Mouse (Mus musculus): ENCODE results near the gene Gm20388.
A peak's percentile ranks its signal among the peaks of the same experiment; 100 is the strongest.

Gm20388 gene

DNA sequence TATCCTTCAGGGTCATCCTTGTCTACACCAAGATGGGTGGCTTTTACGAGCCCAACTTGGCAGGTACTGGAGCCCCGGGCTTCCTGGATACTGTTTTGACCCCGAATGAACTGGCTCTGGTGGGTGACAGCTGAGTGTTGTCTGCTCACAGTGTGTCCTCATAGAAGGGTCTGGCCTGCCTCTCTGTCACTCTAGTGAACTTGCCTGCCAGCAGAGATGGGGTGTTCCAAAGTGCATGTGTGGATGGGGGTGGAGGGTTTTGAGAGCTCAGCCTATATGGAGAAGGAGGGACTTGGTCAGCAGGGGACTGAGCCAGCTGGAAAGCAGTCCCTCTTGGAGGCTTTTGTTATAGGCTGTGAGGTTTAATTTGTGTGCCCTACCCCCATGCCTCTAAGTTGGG, 291.9 kb downstream of the Gm20388 start:
- no peak for DNase-seq (ENCODE audit: low spot score)

DNA sequence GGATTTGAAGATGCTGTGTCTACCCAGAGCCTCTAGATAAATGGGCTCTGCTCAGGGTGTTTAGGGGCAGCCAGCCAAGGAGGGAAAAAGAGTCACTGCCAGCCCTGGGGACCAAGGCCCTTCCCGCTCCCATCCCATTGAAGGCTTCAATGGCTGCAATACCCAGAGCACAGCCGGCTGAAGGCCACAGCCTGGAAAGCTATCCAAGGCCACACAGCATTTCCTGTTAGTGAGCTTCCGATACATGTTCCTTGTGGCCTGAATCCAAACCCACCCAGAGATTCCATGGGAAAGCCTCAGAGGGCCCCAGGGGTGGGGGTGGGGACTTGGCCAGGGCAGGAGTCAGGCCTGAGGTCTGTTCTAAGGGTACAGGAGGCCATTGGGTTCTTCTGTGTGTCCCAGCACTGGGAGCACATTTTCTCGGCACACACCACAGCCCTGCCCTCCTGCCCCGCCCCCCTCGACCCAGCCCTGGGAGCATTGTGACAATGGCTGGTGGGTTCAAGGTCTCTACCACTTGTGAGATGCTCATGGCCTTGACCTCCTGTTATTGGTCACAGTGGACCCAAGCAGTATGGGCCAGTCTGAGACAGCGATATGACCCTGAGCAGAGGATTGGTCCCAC, 294.2 kb downstream of the Gm20388 start:
- no peak for DNase-seq (ENCODE audit: low spot score)

DNA sequence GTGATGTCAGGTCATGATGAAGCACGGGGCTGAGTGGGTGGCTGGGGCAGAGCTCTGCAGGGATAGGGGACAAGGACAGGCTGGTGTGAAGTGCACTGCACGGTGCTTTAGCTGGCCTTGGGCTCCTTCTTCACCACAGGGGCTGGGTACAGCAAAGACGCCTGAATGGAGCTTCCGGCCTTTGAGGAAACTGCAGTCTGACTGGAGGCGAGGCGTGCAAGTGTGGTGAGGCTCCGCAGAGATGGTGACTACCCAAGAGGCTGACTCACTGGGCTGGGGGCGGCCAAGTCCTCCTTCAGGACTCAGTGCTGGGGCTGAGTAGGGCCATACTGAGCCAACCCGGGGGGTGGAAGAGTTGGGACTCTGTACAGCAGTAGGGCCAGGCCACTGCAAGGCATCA, 295.3 kb downstream of the Gm20388 start:
- DNase-seq (ENCODE audit: low spot score), result no peak

DNA sequence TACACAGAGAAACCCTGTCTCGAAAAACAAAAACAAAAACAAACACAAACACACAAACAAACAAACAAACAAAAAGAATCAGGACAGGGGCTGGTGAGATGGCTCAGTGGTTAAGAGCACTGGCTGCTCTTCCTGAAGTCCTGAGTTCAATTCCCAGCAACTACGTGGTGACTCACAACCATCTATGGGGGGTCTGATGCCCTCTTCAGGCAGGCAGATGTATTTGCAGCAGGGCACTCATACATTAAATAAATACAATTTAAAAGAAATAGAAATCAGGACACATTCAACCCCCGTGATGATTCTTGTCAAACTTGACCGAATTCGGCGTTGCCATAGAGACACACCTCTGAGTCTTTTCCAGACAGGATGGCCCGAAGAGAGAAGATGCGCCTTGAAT, 296.7 kb downstream of the Gm20388 start:
- DNase-seq (ENCODE audit: low spot score), result no peak

DNA sequence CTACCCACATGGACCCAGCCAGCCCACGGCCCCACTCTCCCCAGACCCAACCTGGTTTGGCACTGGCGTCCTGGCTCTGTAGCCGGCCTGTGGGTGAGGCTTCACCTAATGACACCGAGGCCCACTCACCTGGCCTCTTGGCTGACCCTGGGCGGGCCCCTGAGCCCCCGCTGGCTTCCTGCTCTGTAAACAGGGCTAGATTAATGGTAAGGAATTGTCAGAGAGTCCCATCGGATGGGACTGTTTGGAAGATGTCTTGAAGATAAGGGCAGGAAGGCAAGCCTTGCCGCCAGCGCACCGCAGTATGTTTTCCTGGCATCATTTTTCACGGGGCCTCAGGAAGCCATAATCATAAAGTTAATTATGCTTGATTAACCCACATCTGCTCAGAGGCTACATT, 297.5 kb downstream of the Gm20388 start:
- no peak for DNase-seq (ENCODE audit: low spot score)

DNA sequence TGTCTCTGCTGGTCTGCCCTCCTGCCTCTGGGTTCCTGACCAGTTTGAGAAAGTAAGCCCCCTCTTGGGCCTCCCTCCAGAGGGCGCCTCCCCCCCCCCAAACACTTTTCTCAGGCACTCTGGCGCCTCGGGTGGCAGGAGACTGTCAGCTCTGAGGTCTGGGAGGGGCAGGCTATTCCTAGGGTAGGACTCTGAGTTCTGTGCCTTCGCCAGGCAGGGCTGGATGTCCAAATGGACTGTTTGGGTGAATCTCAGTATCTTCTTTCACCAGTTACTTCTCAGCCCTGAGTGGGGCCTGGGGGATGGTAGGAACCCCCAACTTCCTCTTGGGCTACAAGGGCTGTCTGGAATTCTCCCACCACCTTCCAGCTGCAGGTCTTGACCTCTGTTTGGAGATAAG, 300.7 kb downstream of the Gm20388 start:
- DNase-seq (ENCODE audit: low spot score), result no peak

DNA sequence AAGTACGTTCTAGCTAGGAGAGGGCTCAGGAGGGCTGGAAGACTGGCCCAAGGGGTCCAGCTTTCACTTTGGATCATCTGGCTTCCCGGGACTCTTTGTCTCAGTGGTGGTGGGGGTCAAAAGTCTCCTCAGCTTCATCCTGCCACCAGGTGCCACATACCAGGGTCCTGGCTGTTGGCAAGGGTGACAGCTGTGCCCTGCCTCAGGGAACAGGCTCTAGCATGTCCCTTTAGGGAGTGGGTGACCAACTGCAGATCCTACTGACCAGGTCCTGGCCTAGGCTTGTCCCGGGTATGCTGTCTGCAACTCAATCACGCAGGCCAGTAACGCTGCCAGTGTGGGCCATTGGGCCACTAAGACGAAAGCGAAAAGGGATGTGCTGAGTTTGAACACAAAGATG, 302.0 kb downstream of the Gm20388 start:
- no peak for DNase-seq (ENCODE audit: low spot score)

DNA sequence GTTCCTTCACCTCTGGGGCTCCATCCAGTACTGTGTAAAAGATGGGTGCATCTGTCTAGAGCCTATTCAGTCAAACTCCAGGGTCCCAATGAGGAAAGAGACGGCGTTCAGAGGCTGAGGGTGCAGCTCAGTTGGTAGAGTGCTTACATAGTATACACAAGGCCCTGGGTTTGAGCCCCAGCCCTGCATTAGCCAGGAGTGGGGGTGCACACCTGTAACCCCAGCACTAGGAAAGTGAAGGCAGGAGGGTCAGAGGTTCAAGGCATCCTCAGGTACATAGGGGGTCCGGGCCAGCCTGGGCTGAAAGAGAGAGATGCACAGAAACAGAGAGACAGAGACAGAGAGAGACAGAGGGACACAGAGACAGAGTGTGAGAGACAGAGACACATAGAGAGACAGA, 302.6 kb downstream of the Gm20388 start:
- no peak for DNase-seq (ENCODE audit: low spot score)

DNA sequence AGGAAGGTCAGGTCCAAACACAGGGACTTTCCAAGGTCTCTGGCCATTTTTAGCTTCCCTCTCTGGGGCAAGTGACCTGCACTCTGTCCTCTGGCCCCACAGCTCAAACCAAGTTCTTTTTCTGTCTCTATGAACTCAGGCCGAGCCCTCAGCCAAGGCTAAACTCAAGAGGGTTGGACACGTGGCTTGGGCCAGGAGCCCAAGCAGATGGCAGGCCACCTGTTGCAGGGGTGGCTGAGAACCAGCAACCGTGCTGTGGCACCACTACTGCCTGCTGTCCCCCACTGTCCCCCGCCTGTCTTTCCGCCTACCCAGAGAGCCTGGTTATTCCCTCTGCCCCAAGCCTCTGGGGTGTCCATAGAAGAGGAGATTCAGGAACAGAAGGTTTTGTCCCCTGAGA, 303.3 kb downstream of the Gm20388 start:
- DNase-seq (ENCODE audit: low spot score), result no peak

DNA sequence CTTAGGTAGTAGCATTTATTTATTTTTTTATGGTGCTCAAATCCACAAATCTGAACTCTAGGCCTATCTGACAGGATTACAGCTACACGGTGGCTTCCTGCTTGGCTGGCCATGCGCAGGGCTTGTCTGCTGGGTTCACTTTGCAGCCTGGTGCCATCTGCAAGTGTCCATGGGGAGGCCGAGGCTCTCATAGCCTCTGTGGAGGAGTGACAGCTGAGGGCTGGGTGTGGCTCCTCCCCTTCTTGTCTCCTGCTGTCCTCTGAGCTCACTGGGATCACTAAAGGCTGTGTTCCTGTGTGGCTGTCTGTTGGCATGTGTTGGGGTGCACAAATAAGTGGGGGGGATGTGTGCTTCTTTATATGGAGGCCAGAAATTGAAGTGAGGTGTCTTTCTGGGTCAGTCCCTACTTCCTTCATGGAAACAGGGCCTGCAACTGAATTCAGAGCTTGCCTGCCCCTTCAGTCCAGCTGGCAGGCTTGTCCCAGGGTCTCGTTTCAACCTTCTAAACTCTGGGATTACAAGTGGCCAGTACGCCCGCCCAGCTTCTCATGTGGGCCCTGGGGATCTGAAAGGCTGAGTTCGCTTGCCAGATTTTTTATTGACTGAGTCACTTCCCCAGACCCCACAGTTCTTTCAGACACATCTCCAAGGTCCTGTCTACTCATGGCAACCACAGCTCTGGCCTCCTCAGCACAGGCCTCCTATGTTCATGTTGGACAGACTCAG, 304.9 kb downstream of the Gm20388 start:
- no peak for DNase-seq (ENCODE audit: low spot score)

DNA sequence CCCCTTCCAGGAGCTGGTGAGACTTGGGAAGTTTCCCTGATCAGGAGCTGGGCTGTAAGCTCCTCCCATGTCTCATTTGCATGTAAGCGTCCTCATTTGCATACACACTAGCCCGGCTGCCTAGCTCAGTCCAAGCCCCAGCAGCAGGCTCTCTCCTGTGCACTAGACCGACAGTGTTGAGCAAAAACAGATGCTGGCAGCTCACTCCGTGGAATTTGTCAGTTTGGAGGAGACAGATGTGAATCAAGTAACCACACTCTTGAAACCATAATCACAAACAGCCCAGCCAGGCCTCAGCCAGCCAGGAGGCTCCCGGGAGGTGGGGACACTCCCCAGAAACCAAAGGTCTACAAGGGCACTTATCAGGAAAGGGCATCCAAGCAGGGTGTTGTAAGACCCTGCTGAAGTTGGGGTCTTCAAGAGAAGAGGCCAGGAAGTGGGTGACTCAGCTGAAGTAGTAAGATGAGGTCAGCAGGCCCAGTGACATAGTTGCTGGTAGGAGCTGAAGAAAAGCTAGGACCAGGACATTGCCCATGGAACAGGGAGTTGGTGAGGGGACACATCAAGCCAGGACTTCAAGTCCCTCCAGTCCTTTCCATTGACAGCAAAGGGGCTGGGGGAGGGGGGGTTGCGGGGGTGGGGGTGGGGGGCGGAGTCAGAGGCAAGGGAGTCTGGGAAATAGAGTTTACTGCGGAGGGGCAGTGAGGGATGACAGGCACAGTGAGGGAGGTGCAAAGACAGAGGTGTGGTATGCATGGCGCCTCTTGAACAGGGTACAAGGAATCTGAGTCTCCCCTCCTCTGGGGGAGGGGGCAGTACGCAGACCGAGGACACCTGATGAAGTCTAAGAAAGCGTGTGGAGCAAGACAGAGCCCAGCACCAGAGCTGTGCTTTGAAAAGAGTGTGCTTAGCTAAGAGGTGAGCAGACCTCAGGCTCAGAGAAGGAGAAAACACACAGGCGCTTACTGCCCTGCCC, 306.5 kb downstream of the Gm20388 start:
- DNase-seq (ENCODE audit: low spot score), result no peak

DNA sequence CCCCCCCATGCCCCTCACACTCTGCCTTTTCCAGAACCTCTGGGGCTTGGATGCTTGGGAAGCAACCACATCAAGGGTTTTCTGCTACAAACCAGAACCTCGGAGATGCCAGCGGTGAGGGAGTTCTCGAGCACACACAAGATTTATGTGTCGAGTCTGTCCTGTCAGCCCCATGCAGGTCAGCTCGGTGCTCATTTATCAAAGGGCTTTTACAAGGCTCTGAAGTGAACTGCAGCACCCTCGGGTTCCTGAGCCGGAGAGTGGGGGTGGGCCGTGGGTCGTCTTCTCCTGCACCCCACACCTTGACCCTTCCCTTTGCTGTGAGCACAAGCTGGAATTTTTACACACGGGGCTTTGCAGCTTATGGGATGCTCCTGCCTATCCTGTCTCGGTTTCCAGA, 311.9 kb downstream of the Gm20388 start:
- no peak for DNase-seq (ENCODE audit: low spot score)

DNA sequence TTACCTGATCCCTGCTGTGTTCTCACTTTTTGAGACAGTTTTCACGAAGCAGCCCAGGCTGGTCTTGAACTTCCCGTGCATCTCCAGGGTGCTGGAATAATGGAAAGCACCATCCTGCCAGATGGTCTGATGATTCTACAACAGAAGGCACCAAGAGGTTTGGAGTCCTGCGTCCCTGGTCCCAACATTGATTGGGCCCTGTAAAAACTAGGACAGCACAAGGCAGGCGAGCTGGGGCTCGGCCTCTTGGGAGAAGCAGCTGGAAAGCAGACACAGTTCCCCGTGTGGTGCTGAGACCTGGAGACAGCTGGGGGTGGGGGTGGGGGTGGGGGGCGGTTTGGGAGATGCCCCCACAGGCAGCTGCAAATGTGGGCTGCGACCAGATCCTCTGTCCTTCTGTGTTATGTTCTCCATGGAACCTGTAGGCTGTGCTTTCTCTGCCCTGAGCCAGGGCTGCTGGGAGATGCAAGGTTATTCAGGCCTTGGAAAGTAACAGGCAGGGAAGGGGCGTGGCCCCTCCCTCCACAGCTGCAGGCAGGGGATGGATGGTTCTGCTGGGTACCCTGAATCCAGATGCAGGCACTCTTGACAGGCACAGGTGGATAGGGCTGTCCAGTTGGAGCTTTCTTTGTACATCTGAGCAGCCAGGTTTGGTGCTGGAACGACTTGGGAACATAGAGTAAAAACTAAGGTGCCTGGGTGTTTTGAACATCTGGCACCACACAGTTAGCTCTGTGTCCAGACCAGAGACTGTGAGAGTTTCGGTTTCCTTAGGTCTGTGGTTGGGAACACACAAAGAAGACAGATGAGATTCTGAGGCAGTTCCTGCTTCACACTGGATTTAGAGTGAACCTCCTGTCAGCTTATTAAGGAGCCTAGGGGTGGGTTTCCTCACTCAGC, 314.1 kb downstream of the Gm20388 start:
- DNase-seq (ENCODE audit: low spot score), result no peak

DNA sequence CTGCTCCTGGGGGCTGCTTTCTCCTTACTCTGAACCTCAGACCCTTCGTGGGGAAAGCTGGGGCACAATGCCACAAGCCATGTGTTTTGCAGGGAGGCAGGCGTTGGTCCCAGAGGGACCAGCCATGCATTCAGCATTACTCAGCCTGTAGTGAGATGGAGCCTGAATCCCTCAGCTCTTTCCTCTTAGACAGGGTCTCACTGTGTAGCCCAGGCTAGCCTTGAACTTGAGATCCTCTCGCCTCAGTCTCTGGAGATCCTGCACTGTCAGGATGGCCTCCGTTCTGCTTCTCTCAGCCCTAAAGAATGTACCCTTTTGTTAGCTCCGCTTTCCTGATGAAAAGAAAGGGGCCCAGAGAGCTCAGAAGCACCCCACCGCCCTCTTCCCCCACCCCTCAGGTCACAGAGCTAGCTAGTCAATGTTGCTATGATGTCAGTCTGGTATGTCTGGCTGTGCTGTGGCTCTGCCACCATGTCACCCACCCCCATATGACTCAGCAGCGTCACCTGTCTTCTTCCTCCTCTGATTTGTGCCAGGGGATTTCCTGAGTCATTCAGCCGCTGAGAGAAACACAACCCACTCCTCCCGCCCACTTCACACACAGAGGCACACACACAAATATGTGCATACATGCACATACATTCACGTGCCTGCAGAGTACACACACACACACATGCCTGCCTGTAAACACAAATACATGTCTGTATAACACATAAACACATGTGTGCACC, 314.9 kb downstream of the Gm20388 start:
- DNase-seq (ENCODE audit: low spot score), result no peak

DNA sequence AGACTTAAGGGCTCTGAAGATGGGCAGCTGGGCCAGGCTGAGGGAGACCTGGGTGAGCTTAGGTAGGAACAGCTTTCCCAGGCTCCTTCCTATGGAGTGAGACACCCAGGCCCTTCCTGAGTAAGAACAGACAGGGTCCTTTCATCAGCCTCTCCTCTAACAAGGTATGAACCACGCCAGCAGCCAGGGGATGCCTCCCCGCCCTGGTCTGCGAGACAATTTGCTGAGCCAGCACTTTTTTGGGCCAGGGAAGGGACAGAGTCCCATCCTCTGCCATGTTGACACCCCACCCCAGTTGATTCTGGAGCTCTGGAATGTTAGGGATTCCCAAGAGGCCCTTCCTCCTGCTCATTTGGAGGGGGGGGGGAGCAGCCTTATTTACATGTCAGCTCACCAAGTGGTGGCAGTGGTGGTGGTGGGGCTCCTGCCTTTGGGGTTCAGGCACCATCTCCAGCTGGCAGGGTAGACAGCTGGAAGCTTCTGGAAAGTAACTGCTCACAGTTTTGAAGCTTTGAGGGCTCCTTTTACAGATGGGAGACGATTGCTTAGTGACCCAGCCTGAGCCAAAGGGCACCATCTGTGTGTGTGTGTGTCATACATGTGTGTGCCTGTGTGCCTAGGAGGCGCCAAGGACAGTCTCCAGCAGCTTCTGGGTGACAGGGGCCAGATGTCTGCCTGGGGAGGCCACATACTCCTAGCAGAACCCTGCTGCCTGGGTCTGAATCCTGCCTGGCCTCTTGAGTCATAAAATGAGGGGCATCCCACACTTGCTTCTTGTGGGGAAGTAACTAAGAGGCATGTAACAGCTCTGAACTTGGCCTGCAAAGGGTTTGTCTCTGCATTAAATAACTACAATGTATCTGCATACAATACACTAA, 316.3 kb downstream of the Gm20388 start:
- DNase-seq (ENCODE audit: low spot score), result no peak

DNA sequence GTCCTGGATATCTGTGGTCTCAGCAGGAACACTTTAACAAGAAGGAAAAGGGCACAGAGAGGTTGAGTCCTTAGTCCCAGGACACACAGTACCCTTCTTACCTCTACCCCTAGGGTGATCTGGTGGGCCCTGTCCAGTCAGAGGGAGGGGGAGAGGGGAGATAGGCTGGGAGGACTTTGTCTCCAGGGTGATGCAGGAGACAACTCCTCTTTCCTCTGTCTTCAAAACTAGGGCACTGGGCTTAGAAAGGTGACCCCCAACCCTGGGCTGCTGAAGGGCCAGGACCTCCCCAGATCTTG, 316.9 kb downstream of the Gm20388 start:
- no peak for DNase-seq (ENCODE audit: low spot score)

DNA sequence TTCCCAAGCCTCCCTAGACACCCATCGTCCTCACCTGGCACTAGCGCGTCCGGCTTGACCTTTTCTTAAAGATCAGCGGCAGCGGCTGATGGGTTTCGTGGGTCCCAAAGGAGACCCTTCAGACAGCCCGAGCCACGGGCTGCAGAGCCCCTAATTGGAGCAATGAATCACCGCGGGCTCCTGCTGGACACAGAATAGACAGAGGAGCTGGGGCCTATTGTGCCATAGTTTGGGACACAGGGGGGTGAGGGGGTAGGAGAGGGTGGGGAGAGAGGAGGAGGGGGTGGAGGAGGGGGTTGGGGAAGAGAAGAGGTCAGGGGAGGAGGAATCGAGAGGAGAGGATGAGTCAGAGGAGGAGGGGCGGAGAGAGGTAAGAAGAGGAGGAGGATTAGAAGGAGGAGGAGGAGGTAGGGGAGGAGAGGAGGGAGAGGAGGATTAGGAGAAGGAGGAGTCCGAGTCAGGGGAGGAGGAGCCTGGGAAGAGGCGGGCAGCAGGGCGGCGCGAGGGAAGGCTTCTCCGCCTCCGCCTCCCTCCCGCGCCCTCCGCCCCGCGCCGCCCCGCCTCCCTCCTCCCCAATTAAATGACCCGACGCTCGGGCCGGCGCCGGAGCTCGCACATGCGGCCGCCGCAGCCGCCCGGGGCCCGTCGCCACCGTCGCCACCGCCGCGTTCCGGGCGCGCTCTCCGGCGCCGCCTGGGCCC, 317.4 kb downstream of the Gm20388 start, which contains the start of gene Gse1:
TSS of gene Gse1 (plus strand) at position 566 of the 701 bp plus-strand sequence.
- peak; percentile 76 for DNase-seq (ENCODE audit: low spot score)

DNA sequence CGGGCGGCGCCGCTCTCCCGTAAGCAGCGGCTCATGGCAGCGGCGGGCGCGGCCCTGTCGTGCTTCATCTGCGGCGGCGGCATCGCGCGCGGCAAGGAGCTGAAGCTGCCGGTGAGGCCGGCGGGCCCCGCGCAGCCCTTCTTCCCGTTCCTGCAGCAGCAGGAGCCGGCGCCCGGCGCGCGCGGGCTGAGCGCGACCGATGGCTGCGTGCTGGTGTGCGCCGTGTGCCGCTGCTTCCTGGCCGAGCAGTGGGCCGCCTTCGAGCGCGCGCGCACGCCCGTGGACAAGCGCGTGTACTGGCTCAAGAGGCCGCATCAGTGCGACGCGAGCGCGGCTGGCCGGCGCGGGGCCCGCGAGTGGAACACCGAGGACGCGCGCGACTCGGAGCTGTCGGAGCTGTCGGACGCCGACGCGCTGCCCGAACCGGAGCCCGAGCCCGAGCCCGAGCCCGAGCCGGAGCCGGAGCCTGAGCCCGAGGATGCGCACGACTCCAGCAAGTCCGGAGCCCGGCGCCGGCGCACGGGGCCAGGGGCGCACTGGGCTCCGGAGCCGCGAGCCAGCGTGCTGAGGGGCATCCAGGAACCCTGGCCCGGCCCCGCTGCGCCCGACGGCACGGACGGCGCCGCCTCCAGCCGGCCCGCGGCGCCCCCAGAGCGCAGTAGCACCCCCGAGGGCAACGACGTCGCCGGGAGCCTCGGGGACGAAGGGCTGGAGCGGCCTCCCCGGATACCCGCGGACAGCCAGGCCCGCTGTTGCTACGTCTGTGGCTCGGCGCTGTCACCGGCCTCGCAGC, 318.3 kb downstream of the Gm20388 start:
- DNase-seq (ENCODE audit: low spot score), result peak; percentile 29

DNA sequence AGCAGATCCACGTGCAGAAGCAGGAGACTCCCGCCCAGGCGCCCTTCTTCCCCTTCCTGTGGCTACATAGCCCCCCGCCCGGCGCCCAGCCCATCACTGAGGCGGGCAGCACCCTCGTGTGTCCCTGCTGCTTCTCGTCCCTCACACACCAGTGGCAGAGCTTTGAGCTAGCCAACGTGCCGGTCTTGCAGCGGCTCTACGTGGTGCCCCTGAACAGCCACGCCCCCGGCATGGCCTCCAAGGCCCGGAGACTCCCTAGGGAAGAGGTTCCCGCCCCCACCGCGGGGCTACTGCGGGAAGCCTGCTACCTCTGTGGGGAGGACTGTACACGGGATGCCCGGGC, 318.9 kb downstream of the Gm20388 start:
- peak; percentile 32 for DNase-seq (ENCODE audit: low spot score)

All from urinary bladder, postnatal 25 days (tissue).